Mouse (Mus musculus) embryonic facial prominence, embryonic 13.5 days (tissue): ENCODE results near the gene Olfr71. TPM values are rescaled to one million over a fixed set of nuclear protein-coding genes. Genes with fewer than 3 reads are reported as not detected.
A peak's percentile ranks its signal among the peaks of the same experiment; 100 is the strongest.

Experiments used
- ATAC-seq: fragments of 200-750 bp; cut with Nextera tagmentation; 2 replicates; pipeline ENCODE4 v1.8.0; 2017; ENCODE audit warnings: low read depth; ENCODE audit not compliant: insufficient number of reproducible peaks, insufficient read depth, low FRiP score, low TSS enrichment
- H3K27ac ChIP-seq: fragments of 300-500 bp; sonication (generic); 2 replicates; pipeline ENCODE4 v1.5.1; 2015; ENCODE audit warnings: moderate library complexity, mild to moderate bottlenecking, inconsistent platforms
- H3K27me3 ChIP-seq: fragments of 300-500 bp; sonication (generic); 2 replicates; pipeline ENCODE4 v1.6.1; 2015; ENCODE audit warnings: mild to moderate bottlenecking, inconsistent platforms
- H3K36me3 ChIP-seq: fragments of 300-500 bp; sonication (generic); 2 replicates; pipeline ENCODE4 v1.6.1; 2015; ENCODE audit warnings: mild to moderate bottlenecking, inconsistent platforms
- H3K4me1 ChIP-seq: fragments of 300-500 bp; sonication (generic); 2 replicates; pipeline ENCODE4 v1.6.1; 2015; ENCODE audit warnings: inconsistent platforms
- H3K4me2 ChIP-seq: fragments of 300-500 bp; sonication (generic); 2 replicates; pipeline ENCODE4 v1.6.1; 2015; ENCODE audit warnings: moderate library complexity, mild to moderate bottlenecking, inconsistent platforms
- H3K4me3 ChIP-seq: fragments of 300-500 bp; sonication (generic); 2 replicates; pipeline ENCODE4 v1.5.1; 2015; ENCODE audit warnings: mild to moderate bottlenecking, inconsistent platforms
- H3K9ac ChIP-seq: fragments of 300-500 bp; sonication (generic); 2 replicates; pipeline ENCODE4 v1.6.1; 2015; ENCODE audit warnings: mild to moderate bottlenecking, inconsistent platforms
- H3K9me3 ChIP-seq: fragments of 300-500 bp; sonication (generic); 2 replicates; pipeline ENCODE4 v1.6.1; 2016; ENCODE audit warnings: inconsistent platforms
- WGBS: fragments of 180-500 bp; shearing (Covaris S2); methylation state at CpG from one replicate; pipeline ENCODE4 v1.1.7; 2015; ENCODE audit warnings: mixed read lengths; 5-methylcytosine and 5-hydroxymethylcytosine counted together
- polyA plus RNA-seq: library from polyadenylated mRNA; unstranded; fragments of >200 nt; fragmentation: Nextera tagmentation; extraction: Ambion mirVana; gene quantifications from 2 replicates; pipeline ENCODE4 v1.2.1, GENCODE M21; 2015

The Olfr71 gene
- polyA plus RNA-seq, 1 experiment from 2014 or later, result not detected

DNA sequence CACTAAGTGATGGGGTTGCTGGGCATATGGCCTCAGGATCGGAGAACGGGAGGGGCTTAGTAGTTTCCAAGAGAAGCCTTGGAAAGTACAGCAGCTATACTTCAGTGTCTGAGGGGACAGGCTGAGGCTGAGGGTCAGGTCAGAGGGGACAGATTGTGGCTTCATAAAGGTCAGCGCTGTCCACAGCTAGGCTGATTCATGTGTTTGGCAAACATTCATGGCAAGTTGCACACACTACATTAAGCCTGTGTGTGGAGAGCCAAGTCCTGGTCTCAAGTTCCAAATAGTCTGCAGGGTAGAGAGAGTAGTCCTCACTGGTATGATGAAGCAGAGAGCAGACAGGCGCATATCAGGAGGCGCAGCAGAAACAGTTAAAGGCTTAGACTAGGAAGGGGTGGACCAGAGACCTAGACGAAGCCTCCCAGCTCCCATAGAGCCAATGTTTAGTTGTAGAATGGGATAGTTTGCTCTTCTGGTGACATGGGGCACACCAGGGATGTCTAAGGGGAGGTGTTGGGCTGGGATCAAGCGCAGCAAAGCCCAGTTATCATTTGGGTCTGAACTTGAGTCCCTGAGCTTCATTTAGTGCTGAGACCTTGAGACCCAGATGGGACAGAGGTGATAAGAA lies 30.5 kb downstream of the Olfr71 start:
- H3K36me3 ChIP-seq, result peaks cover 81% of the 10 kb centered on the region

GRCm38 (mm10) chr4:43678541-43678940 lies 31.5 kb downstream of the Olfr71 start:
- H3K4me1 ChIP-seq, result no peaks in the 10 kb centered on the region
- H3K4me2 ChIP-seq, result no peak overlapping the region
- no peak overlapping the region for H3K27ac ChIP-seq
- ATAC-seq, result no peak
- no peak overlapping the region for H3K4me3 ChIP-seq
- H3K9ac ChIP-seq, result no peak overlapping the region
- H3K27me3 ChIP-seq, result no peaks in the 10 kb centered on the region
- H3K36me3 ChIP-seq, result peaks cover 81% of the 10 kb centered on the region
- no peaks in the 10 kb centered on the region for H3K9me3 ChIP-seq
- WGBS, result 82% methylated on average over 6 of the region's 6 CpGs

More for the DNA sequence above, 30.5 kb downstream of the Olfr71 start:
- Histone ChIP-seq H3K4me3 (no peak overlapping the region), H3K4me1 (no peaks in the 10 kb centered on the region), H3K27ac (no peak overlapping the region), H3K4me2 (no peak overlapping the region), H3K9ac (no peak overlapping the region), H3K27me3 (no peaks in the 10 kb centered on the region), H3K9me3 (no peaks in the 10 kb centered on the region)
- 88% methylated on average over 7 of the region's 7 CpGs for WGBS
- ATAC-seq, result no peak

DNA sequence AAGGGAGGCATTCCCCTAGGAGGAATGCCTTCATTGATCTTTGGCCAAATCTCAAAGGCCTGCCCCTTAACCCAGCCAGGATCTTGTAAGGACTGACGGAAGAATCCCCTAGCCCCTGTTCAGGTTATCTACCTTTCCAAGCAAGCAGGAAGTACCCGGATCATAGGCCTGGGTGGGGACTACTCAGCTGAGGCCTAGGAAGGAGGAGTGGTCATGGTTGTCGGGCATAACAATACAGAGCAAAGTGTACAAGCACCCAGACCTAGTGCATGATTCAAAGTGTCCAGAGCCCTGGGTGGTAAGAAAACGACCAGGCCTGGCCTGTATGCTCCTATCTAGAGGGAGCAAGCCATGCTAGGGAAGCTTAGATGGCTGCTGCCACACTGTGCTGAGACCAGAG lies 34.4 kb downstream of the Olfr71 start:
- 72% methylated on average over 4 of the region's 4 CpGs for WGBS
- no peak overlapping the region for H3K4me3 ChIP-seq
- no peak overlapping the region for H3K9ac ChIP-seq
- no peak overlapping the region for H3K27ac ChIP-seq
- no peak overlapping the region for H3K4me2 ChIP-seq
- peaks cover 55% of the 10 kb centered on the region for H3K36me3 ChIP-seq
- no peak for ATAC-seq
- H3K9me3 ChIP-seq, result no peaks in the 10 kb centered on the region
- peaks cover 18% of the 10 kb centered on the region for H3K4me1 ChIP-seq
- H3K27me3 ChIP-seq, result no peaks in the 10 kb centered on the region

- ATAC-seq, result no peak
- no peak overlapping the region for H3K9ac ChIP-seq
- peaks cover 24% of the 10 kb centered on the region for H3K4me1 ChIP-seq
- no peaks in the 10 kb centered on the region for H3K9me3 ChIP-seq
- H3K27ac ChIP-seq, result no peak overlapping the region
- H3K27me3 ChIP-seq, result no peaks in the 10 kb centered on the region
- H3K4me3 ChIP-seq, result no peak overlapping the region
- H3K36me3 ChIP-seq, result peaks cover 53% of the 10 kb centered on the region
- 77% methylated on average over 5 of the region's 5 CpGs for WGBS
- no peak overlapping the region for H3K4me2 ChIP-seq
These were observed 35.1 kb downstream of the Olfr71 start for GRCm38 (mm10) chr4:43674974-43675373.

DNA sequence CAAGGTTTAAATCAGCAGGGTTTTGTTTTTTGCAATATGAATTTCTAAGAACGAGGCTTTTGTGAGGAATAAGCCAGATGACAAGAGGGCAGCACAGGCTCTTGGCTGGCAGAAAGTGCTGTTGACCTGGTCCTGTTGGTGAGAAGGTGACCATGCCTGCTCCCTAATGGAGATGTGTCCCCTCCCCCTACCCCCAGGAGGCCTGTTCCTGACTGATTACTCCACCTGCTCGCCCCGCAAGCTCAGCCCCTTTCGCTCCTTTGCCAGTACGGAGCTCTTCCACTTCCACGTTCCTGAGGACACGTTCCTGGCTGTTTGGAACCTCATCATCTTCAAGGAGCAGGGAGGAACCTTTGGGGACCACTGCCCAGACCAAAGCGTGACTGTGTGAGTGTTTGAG lies 36.4 kb downstream of the Olfr71 start:
- no peak for ATAC-seq
- Histone ChIP-seq H3K9ac (no peak overlapping the region), H3K4me3 (no peak overlapping the region), H3K9me3 (no peaks in the 10 kb centered on the region), H3K27me3 (no peaks in the 10 kb centered on the region), H3K4me2 (no peak overlapping the region), H3K27ac (no peak overlapping the region), H3K36me3 (peaks cover 44% of the 10 kb centered on the region), H3K4me1 (peaks cover 30% of the 10 kb centered on the region)
- 76% methylated on average over 8 of the region's 8 CpGs for WGBS

- no peak overlapping the region for H3K27ac ChIP-seq
- no peak for ATAC-seq
- 10% methylated on average over 2 of the region's 2 CpGs for WGBS
These were observed 38.0 kb downstream of the Olfr71 start for GRCm38 (mm10) chr4:43672070-43672469.

GRCm38 (mm10) chr4:43669428-43669794 lies 40.6 kb downstream of the Olfr71 start:
- Histone ChIP-seq H3K27me3 (peaks cover 19% of the 10 kb centered on the region), H3K27ac (peak overlapping the region; percentile 55; the same call in 1 of the 2 replicates), H3K4me3 (peak overlapping the region; percentile 77), H3K36me3 (peaks cover 6% of the 10 kb centered on the region), H3K4me2 (peak overlapping the region; percentile 90), H3K9me3 (no peaks in the 10 kb centered on the region), H3K4me1 (peaks cover 36% of the 10 kb centered on the region), H3K9ac (peak overlapping the region; percentile 90)
- peak; percentile 70 for ATAC-seq
- 0% methylated on average over 13 of the region's 25 CpGs for WGBS

More at GRCm38 (mm10) chr4:43672070-43672469, 38.0 kb downstream of the Olfr71 start:
- Histone ChIP-seq H3K4me1 (peaks cover 36% of the 10 kb centered on the region), H3K4me3 (no peak overlapping the region), H3K9me3 (no peaks in the 10 kb centered on the region), H3K36me3 (peaks cover 32% of the 10 kb centered on the region), H3K27me3 (no peaks in the 10 kb centered on the region), H3K9ac (no peak overlapping the region), H3K4me2 (no peak overlapping the region)

DNA sequence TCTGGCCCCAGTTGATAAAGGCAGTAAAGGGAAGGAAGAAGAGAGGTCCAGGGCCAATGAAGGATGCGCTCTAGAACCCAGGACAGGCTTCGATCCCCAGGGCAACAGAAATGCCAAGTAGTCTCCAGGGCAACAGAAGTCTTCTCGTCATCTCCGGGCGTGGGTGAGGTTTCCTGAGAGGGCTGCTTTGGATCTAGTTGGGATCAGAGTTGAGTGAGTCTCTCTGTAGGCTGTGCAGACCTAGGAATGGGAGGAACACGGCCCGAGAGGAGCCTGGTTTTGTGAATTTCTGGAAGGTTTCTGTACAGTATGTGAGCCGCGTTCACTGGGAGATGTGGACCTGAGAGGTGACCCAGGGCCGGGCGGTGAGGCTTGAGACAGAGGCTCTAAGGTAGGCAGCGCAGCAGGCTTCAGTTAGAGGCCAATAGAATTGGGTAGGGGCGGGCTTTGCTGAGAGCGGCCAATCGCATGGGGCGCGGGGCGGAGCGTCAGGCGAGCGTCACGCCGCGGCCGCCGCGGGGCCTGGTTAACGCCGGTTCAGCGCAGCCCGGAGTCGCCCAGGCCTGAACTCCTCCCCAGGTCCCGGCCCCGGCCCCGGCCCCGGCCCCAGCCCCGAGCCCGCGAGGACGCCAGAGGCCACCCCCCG lies 41.1 kb downstream of the Olfr71 start, which contains the start of the genes Tmem8b and Fam221b:
TSS of gene Tmem8b (plus strand) at position 190 of the 646 bp plus-strand sequence.
TSS of gene Fam221b (minus strand) at position 364 of the 646 bp plus-strand sequence.
- 1% methylated on average over 35 of the region's 41 CpGs for WGBS
- no peaks in the 10 kb centered on the region for H3K9me3 ChIP-seq
- ATAC-seq, result peak; percentile 92
- H3K4me1 ChIP-seq, result peaks cover 36% of the 10 kb centered on the region
- peaks cover under 1% of the 10 kb centered on the region; the same call in 1 of the 2 replicates for H3K36me3 ChIP-seq
- peak within 1 kb of the TSS; percentile 90 for H3K9ac ChIP-seq
- peak within 1 kb of the TSS; percentile 90 for H3K4me2 ChIP-seq
- peak within 1 kb of the TSS; percentile 55; the same call in 1 of the 2 replicates for H3K27ac ChIP-seq
- peaks cover 19% of the 10 kb centered on the region for H3K27me3 ChIP-seq
- peak within 1 kb of the TSS; percentile 77 for H3K4me3 ChIP-seq

DNA sequence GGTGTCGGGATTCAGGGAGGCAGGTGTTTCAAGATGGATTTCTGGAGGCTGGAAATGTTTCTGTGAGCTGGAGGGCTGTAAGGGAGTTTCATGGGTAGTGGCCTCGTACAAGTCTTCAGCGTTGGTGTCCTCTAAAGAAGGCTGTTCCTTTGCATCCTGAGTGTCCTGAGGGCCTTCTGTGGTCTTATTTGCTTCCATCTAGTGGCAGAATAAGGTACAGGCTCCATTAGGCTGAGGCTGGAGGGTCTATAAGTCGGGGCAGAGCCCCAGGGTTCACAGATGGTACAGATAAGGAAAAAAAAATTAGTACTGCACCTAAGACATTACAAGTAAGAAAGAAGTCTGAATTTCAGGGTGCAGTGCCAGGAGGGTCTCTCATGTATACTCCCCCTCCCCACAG lies 43.6 kb downstream of the Olfr71 start:
- no peak for ATAC-seq
- Histone ChIP-seq H3K4me1 (peaks cover 26% of the 10 kb centered on the region), H3K4me3 (no peak overlapping the region), H3K36me3 (no peaks in the 10 kb centered on the region), H3K9ac (no peak overlapping the region), H3K9me3 (no peaks in the 10 kb centered on the region), H3K4me2 (no peak overlapping the region), H3K27ac (no peak overlapping the region), H3K27me3 (peaks cover 39% of the 10 kb centered on the region)
- 22% methylated on average over 4 of the region's 4 CpGs for WGBS

GRCm38 (mm10) chr4:43657146-43657545 lies 52.9 kb downstream of the Olfr71 start:
- WGBS, result 64% methylated on average over 4 of the region's 4 CpGs
- no peak for ATAC-seq

GRCm38 (mm10) chr4:43656339-43657109 lies 53.5 kb downstream of the Olfr71 start, which contains the start of gene Hint2:
Gene Hint2 (minus strand): TSS chr4:43656466.
- Histone ChIP-seq H3K9ac (peak within 1 kb of the TSS; percentile 92), H3K9me3 (no peaks in the 10 kb centered on the region)
- WGBS, result 1% methylated on average over 31 of the region's 34 CpGs

More at GRCm38 (mm10) chr4:43657146-43657545, 52.9 kb downstream of the Olfr71 start:
- no peaks in the 10 kb centered on the region for H3K36me3 ChIP-seq
- no peaks in the 10 kb centered on the region for H3K9me3 ChIP-seq
- peak overlapping the region; percentile 79 for H3K4me3 ChIP-seq
- H3K4me2 ChIP-seq, result peak overlapping the region; percentile 88
- H3K9ac ChIP-seq, result no peak overlapping the region
- peaks cover 26% of the 10 kb centered on the region for H3K27me3 ChIP-seq
- H3K4me1 ChIP-seq, result peaks cover 15% of the 10 kb centered on the region
- no peak overlapping the region for H3K27ac ChIP-seq

More at GRCm38 (mm10) chr4:43656339-43657109, 53.5 kb downstream of the Olfr71 start, which contains the start of gene Hint2:
- Histone ChIP-seq H3K4me3 (peak within 1 kb of the TSS; percentile 79), H3K27ac (peak within 1 kb of the TSS; percentile 87), H3K4me2 (peak within 1 kb of the TSS; percentile 88), H3K27me3 (peaks cover 19% of the 10 kb centered on the region), H3K4me1 (peaks cover 15% of the 10 kb centered on the region), H3K36me3 (peaks cover 2% of the 10 kb centered on the region)
- peak; percentile 94 for ATAC-seq
